Mouse (Mus musculus) hindbrain, embryonic 15.5 days (tissue): ENCODE measurements around the gene Clec4d. TPM values are rescaled to one million over a fixed set of nuclear protein-coding genes. Genes with fewer than 3 reads are reported as not detected.
"Not testable (repeated sequence)": the region's sequence is repeated elsewhere in the genome, so short reads cannot be mapped to it uniquely, and the experiment has no call there.

Experiments
- ATAC-seq: fragments of 200-750 bp; cut with Nextera tagmentation; 2 replicates; pipeline ENCODE4 v1.8.0; 2017; ENCODE audit warnings: low read depth, moderate number of reproducible peaks, moderate TSS enrichment; ENCODE audit not compliant: low FRiP score
- H3K27ac ChIP-seq: fragments of 300-500 bp; sonication (generic); replicated peaks from 2 replicates; pipeline ENCODE4 v1.5.1; 2015; ENCODE audit warnings: mild to moderate bottlenecking, inconsistent platforms
- H3K27me3 ChIP-seq: fragments of 300-500 bp; sonication (generic); 2 replicates; pipeline ENCODE4 v1.6.1; 2015; ENCODE audit warnings: control low read depth, inconsistent platforms
- H3K36me3 ChIP-seq: fragments of 300-500 bp; sonication (generic); 2 replicates; pipeline ENCODE4 v1.6.1; 2015; ENCODE audit warnings: control low read depth, inconsistent platforms
- H3K4me1 ChIP-seq: fragments of 300-500 bp; sonication (generic); replicated peaks from 2 replicates; pipeline ENCODE4 v1.6.1; 2015; ENCODE audit warnings: control low read depth, inconsistent platforms
- H3K4me2 ChIP-seq: fragments of 300-500 bp; sonication (generic); 2 replicates; pipeline ENCODE4 v1.6.1; 2015; ENCODE audit warnings: moderate library complexity, mild to moderate bottlenecking, inconsistent platforms
- H3K4me3 ChIP-seq: fragments of 300-500 bp; sonication (generic); 2 replicates; pipeline ENCODE4 v1.5.1; 2015; ENCODE audit warnings: mild to moderate bottlenecking, inconsistent platforms
- H3K9ac ChIP-seq: fragments of 300-500 bp; sonication (generic); 2 replicates; pipeline ENCODE4 v1.6.1; 2015; ENCODE audit warnings: inconsistent platforms
- H3K9me3 ChIP-seq: fragments of 300-500 bp; sonication (generic); 2 replicates; pipeline ENCODE4 v1.6.1; 2016; ENCODE audit warnings: control low read depth, inconsistent platforms
- WGBS: fragments of 180-500 bp; shearing (Covaris S2); methylation state at CpG from one replicate; pipeline ENCODE4 v1.1.7; 2015; 5-methylcytosine and 5-hydroxymethylcytosine counted together
- polyA plus RNA-seq: library from polyadenylated mRNA; unstranded; fragments of >200 nt; fragmentation: Nextera tagmentation; extraction: Ambion mirVana; gene quantifications from 2 replicates; pipeline ENCODE4 v1.2.1, GENCODE M21; 2015

Clec4d gene
- polyA plus RNA-seq, result not detected in 2 replicates

- H3K27me3 ChIP-seq, result no peaks in the 10 kb centered on the region
- H3K4me1 ChIP-seq, result no peaks in the 10 kb centered on the region
- no peak within 1 kb of the TSS for H3K4me2 ChIP-seq
- WGBS, result 85% methylated on average over 4 of the region's 4 CpGs
- no peaks in the 10 kb centered on the region for H3K9me3 ChIP-seq
- no peak for ATAC-seq
- H3K27ac ChIP-seq, result no peak within 1 kb of the TSS
- H3K36me3 ChIP-seq, result no peaks in the 10 kb centered on the region
- H3K9ac ChIP-seq, result no peak within 1 kb of the TSS
- H3K4me3 ChIP-seq, result no peak within 1 kb of the TSS
Observed at GRCm38 (mm10) chr6:123261555-123262161, at the start of gene Clec4d. Gene Clec4d, plus strand, starts transcription at chr6:123262111.

GRCm38 (mm10) chr6:123227519-123228166 lies 34.3 kb upstream of the Clec4d start:
- Histone ChIP-seq H3K36me3 (no peaks in the 10 kb centered on the region), H3K4me1 (no peaks in the 10 kb centered on the region), H3K4me2 (no peak overlapping the region), H3K27ac (no peak overlapping the region), H3K27me3 (no peaks in the 10 kb centered on the region), H3K9ac (no peak overlapping the region), H3K4me3 (no peak overlapping the region), H3K9me3 (no peaks in the 10 kb centered on the region)
- ATAC-seq, result no peak
- WGBS, result 71% methylated on average over 2 of the region's 2 CpGs

- Histone ChIP-seq H3K36me3 (no peaks in the 10 kb centered on the region), H3K27me3 (no peaks in the 10 kb centered on the region), H3K4me2 (no peak within 1 kb of the TSS), H3K27ac (no peak within 1 kb of the TSS), H3K4me3 (no peak within 1 kb of the TSS), H3K9ac (no peak within 1 kb of the TSS), H3K9me3 (no peaks in the 10 kb centered on the region), H3K4me1 (no peaks in the 10 kb centered on the region)
- ATAC-seq, result no peak
- whole genome bisulfite sequencing, result 80% methylated on average over 3 of the region's 3 CpGs
Observed at GRCm38 (mm10) chr6:123229644-123230043, 32.3 kb upstream of the Clec4d start, which contains the start of gene Clec4n. Gene Clec4n, plus strand, starts transcription at chr6:123229843.

GRCm38 (mm10) chr6:123231149-123231548 lies 30.8 kb upstream of the Clec4d start:
- 81% methylated on average over 2 of the region's 2 CpGs for WGBS
- no peaks in the 10 kb centered on the region for H3K9me3 ChIP-seq
- no peak for ATAC-seq

GRCm38 (mm10) chr6:123237582-123237981 lies 24.3 kb upstream of the Clec4d start:
- no peaks in the 10 kb centered on the region for H3K4me1 ChIP-seq
- H3K9me3 ChIP-seq, result no peaks in the 10 kb centered on the region
- H3K9ac ChIP-seq, result no peak overlapping the region
- no peaks in the 10 kb centered on the region for H3K27me3 ChIP-seq
- no peak overlapping the region for H3K4me3 ChIP-seq
- H3K36me3 ChIP-seq, result no peaks in the 10 kb centered on the region
- H3K27ac ChIP-seq, result no peak overlapping the region
- no peak overlapping the region for H3K4me2 ChIP-seq
- no peak for ATAC-seq

More at GRCm38 (mm10) chr6:123231149-123231548, 30.8 kb upstream of the Clec4d start:
- Histone ChIP-seq H3K36me3 (no peaks in the 10 kb centered on the region), H3K4me2 (no peak overlapping the region), H3K9ac (no peak overlapping the region), H3K27ac (no peak overlapping the region), H3K27me3 (no peaks in the 10 kb centered on the region), H3K4me3 (no peak overlapping the region), H3K4me1 (no peaks in the 10 kb centered on the region)

- H3K27ac ChIP-seq, result no peak overlapping the region
Observed at GRCm38 (mm10) chr6:123244201-123244600, 17.7 kb upstream of the Clec4d start.

GRCm38 (mm10) chr6:123248862-123249261 lies 13.0 kb upstream of the Clec4d start:
- not testable (repeated sequence) for H3K27me3 ChIP-seq, H3K4me2 ChIP-seq, H3K36me3 ChIP-seq, H3K9ac ChIP-seq, ATAC-seq, H3K4me1 ChIP-seq, H3K9me3 ChIP-seq, H3K27ac ChIP-seq, H3K4me3 ChIP-seq
- WGBS, result 94% methylated on average over 2 of the region's 2 CpGs

More at GRCm38 (mm10) chr6:123244201-123244600, 17.7 kb upstream of the Clec4d start:
- no peak overlapping the region for H3K4me2 ChIP-seq
- no peaks in the 10 kb centered on the region for H3K9me3 ChIP-seq
- no peaks in the 10 kb centered on the region for H3K4me1 ChIP-seq
- H3K4me3 ChIP-seq, result no peak overlapping the region
- no peak overlapping the region for H3K9ac ChIP-seq
- no peaks in the 10 kb centered on the region for H3K36me3 ChIP-seq
- WGBS, result 83% methylated on average over 5 of the region's 5 CpGs
- H3K27me3 ChIP-seq, result no peaks in the 10 kb centered on the region
- ATAC-seq, result no peak

- no peaks in the 10 kb centered on the region for H3K4me1 ChIP-seq
- no peak overlapping the region for H3K4me3 ChIP-seq
- no peaks in the 10 kb centered on the region for H3K27me3 ChIP-seq
- no peak overlapping the region for H3K4me2 ChIP-seq
- no peak for ATAC-seq
- H3K36me3 ChIP-seq, result no peaks in the 10 kb centered on the region
- H3K9ac ChIP-seq, result no peak overlapping the region
- H3K9me3 ChIP-seq, result no peaks in the 10 kb centered on the region
- no peak overlapping the region for H3K27ac ChIP-seq
Observed at GRCm38 (mm10) chr6:123252735-123253134, 9.2 kb upstream of the Clec4d start.

- H3K4me2 ChIP-seq, result no peak overlapping the region
- no peak for ATAC-seq
- no peaks in the 10 kb centered on the region for H3K27me3 ChIP-seq
- H3K9me3 ChIP-seq, result no peaks in the 10 kb centered on the region
- WGBS, result 81% methylated on average over 3 of the region's 3 CpGs
- no peak overlapping the region for H3K9ac ChIP-seq
- no peak overlapping the region for H3K27ac ChIP-seq
- H3K4me3 ChIP-seq, result no peak overlapping the region
- H3K4me1 ChIP-seq, result no peaks in the 10 kb centered on the region
- no peaks in the 10 kb centered on the region for H3K36me3 ChIP-seq
Observed at GRCm38 (mm10) chr6:123258946-123259345, 3.0 kb upstream of the Clec4d start.

- Histone ChIP-seq H3K9ac (no peak overlapping the region), H3K4me1 (no peaks in the 10 kb centered on the region), H3K9me3 (no peaks in the 10 kb centered on the region), H3K4me2 (no peak overlapping the region), H3K4me3 (no peak overlapping the region), H3K36me3 (no peaks in the 10 kb centered on the region), H3K27ac (no peak overlapping the region), H3K27me3 (no peaks in the 10 kb centered on the region)
- ATAC-seq, result no peak
- 91% methylated on average over 4 of the region's 4 CpGs for WGBS
Observed at GRCm38 (mm10) chr6:123259889-123260603, 1.9 kb upstream of the Clec4d start.

GRCm38 (mm10) chr6:123260868-123261267 lies 1.0 kb upstream of the Clec4d start:
- Histone ChIP-seq H3K4me3 (no peak overlapping the region), H3K36me3 (no peaks in the 10 kb centered on the region), H3K4me2 (no peak overlapping the region), H3K27ac (no peak overlapping the region), H3K4me1 (no peaks in the 10 kb centered on the region), H3K27me3 (no peaks in the 10 kb centered on the region), H3K9ac (no peak overlapping the region), H3K9me3 (no peaks in the 10 kb centered on the region)
- no peak for ATAC-seq
- 98% methylated on average over 1 of the region's 1 CpGs for WGBS

GRCm38 (mm10) chr6:123264194-123264593 lies 2.3 kb downstream of the Clec4d start:
- H3K27ac ChIP-seq, result no peak overlapping the region
- 92% methylated on average over 3 of the region's 3 CpGs for WGBS
- H3K4me2 ChIP-seq, result no peak overlapping the region
- no peaks in the 10 kb centered on the region for H3K4me1 ChIP-seq
- ATAC-seq, result no peak
- H3K27me3 ChIP-seq, result no peaks in the 10 kb centered on the region
- H3K9me3 ChIP-seq, result no peaks in the 10 kb centered on the region
- H3K4me3 ChIP-seq, result no peak overlapping the region
- H3K36me3 ChIP-seq, result no peaks in the 10 kb centered on the region
- no peak overlapping the region for H3K9ac ChIP-seq
